Mouse (Mus musculus): ENCODE data around the gene Rpusd4. TPM values are rescaled to one million over a fixed set of nuclear protein-coding genes. Genes with fewer than 3 reads are reported as not detected.

Gene Rpusd4
- polyA plus RNA-seq (2014; fragmentation: Nextera tagmentation; extraction: Ambion mirVana), result 18.2 and 20.2 TPM in 2 replicates

- DNase-seq (ENCODE audit: low spot score) (peak; percentile 89), ATAC-seq (ENCODE audit: low FRiP score) (peak; percentile 96)
- H3K27me3 ChIP-seq (ENCODE audit: control insufficient read depth, insufficient read depth, low read length), result no peaks in the 10 kb centered on the region
These were observed at the start of gene Rpusd4, which contains the start of gene Fam118b for GRCm38 (mm10) chr9:35267146-35267975. Gene Rpusd4 (plus strand): TSS chr9:35267865. Gene Fam118b (minus strand): TSS chr9:35267805.

GRCm38 (mm10) chr9:35217963-35218362, 49.7 kb upstream of the Rpusd4 start:
- Histone ChIP-seq H3K27ac (no peak overlapping the region), H3K27me3 (ENCODE audit: control insufficient read depth, insufficient read depth, low read length) (no peaks in the 10 kb centered on the region), H3K36me3 (replicated peaks; ENCODE audit: control insufficient read depth, insufficient read depth) (peaks cover 92% of the 10 kb centered on the region), H3K4me2 (replicated peaks) (no peak overlapping the region), H3K9me3 (ENCODE audit: control insufficient read depth, low read length) (no peaks in the 10 kb centered on the region), H3K4me1 (replicated peaks; ENCODE audit: control insufficient read depth, insufficient read depth, low read length) (no peaks in the 10 kb centered on the region), H3K4me3 (replicated peaks; ENCODE audit: low read length) (no peak overlapping the region), H3K9ac (no peak overlapping the region)
- DNase-seq (ENCODE audit: low spot score) (no peak), ATAC-seq (ENCODE audit: low FRiP score) (no peak)
- WGBS, result 81% methylated on average over 1 of the region's 1 CpGs

More at GRCm38 (mm10) chr9:35267146-35267975, at the start of gene Rpusd4, which contains the start of gene Fam118b:
- peak within 1 kb of the TSS; percentile 77 for H3K4me3 ChIP-seq (replicated peaks; ENCODE audit: low read length)
- under 1% methylated on average over 57 of the region's 62 CpGs for WGBS
- H3K4me2 ChIP-seq (replicated peaks), result peak within 1 kb of the TSS; percentile 61
- H3K36me3 ChIP-seq (replicated peaks; ENCODE audit: control insufficient read depth, insufficient read depth), result peaks cover 7% of the 10 kb centered on the region
- H3K9ac ChIP-seq, result peak within 1 kb of the TSS; percentile 79
- peak within 1 kb of the TSS; percentile 87 for H3K27ac ChIP-seq
- H3K4me1 ChIP-seq (replicated peaks; ENCODE audit: control insufficient read depth, insufficient read depth, low read length), result peaks cover 19% of the 10 kb centered on the region; the same call in 1 of the 2 replicates
- no peaks in the 10 kb centered on the region for H3K9me3 ChIP-seq (ENCODE audit: control insufficient read depth, low read length)

DNA sequence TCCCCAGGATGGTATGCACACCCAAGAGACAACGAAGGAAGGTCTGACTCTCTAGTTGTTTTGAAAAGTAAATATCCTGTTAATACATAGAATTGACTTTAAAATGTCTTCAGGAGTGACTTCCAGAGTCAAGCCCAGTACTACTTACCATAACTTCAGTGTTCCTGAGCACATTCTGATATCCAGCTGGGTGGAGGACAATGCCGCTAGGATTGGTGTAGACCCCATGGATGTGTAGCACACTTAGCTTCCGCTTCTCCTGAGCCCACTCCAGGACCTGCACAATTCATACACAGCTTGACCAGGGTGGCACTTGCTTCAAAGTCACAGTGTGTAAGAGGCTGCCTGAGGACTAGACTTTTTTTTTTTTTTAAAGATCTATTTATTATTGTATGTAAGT, 44.2 kb upstream of the Rpusd4 start:
- H3K27me3 ChIP-seq (ENCODE audit: control insufficient read depth, insufficient read depth, low read length), result no peaks in the 10 kb centered on the region
- no peaks in the 10 kb centered on the region for H3K9me3 ChIP-seq (ENCODE audit: control insufficient read depth, low read length)
- H3K4me3 ChIP-seq (replicated peaks; ENCODE audit: low read length), result no peak overlapping the region
- no peak overlapping the region for H3K9ac ChIP-seq
- ATAC-seq (ENCODE audit: low FRiP score), result no peak
- H3K4me2 ChIP-seq (replicated peaks), result no peak overlapping the region
- no peaks in the 10 kb centered on the region for H3K4me1 ChIP-seq (replicated peaks; ENCODE audit: control insufficient read depth, insufficient read depth, low read length)
- 93% methylated on average over 3 of the region's 3 CpGs for WGBS
- H3K27ac ChIP-seq, result no peak overlapping the region
- peaks cover 82% of the 10 kb centered on the region for H3K36me3 ChIP-seq (replicated peaks; ENCODE audit: control insufficient read depth, insufficient read depth)
- DNase-seq (ENCODE audit: low spot score), result no peak

DNA sequence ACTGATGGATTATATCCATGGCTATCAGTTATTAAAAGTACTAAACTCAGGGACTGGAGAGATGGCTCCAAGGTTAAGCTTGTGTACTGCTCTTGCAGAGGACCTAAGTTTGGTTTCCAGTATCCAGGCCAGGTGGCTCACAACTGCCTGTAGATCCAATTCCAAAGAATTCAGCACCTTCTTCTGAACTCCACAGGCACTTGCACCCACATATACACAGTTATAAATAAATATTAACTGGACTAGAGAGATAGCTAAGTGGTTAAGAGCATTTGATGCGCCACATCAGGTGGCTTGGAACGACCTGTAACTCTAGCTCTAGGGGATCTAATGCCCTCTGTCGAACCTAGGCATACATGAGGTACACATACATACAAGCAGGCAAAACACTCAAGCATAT, 39.0 kb upstream of the Rpusd4 start:
- 95% methylated on average over 3 of the region's 3 CpGs for WGBS
- ATAC-seq (ENCODE audit: low FRiP score) (no peak), DNase-seq (ENCODE audit: low spot score) (no peak)
- no peaks in the 10 kb centered on the region for H3K27me3 ChIP-seq (ENCODE audit: control insufficient read depth, insufficient read depth, low read length)
- H3K4me2 ChIP-seq (replicated peaks), result no peak overlapping the region
- H3K9me3 ChIP-seq (ENCODE audit: control insufficient read depth, low read length), result no peaks in the 10 kb centered on the region
- H3K36me3 ChIP-seq (replicated peaks; ENCODE audit: control insufficient read depth, insufficient read depth), result peaks cover 55% of the 10 kb centered on the region
- H3K27ac ChIP-seq, result no peak overlapping the region
- H3K9ac ChIP-seq, result no peak overlapping the region
- H3K4me1 ChIP-seq (replicated peaks; ENCODE audit: control insufficient read depth, insufficient read depth, low read length), result no peaks in the 10 kb centered on the region
- no peak overlapping the region for H3K4me3 ChIP-seq (replicated peaks; ENCODE audit: low read length)

GRCm38 (mm10) chr9:35235996-35236395, 31.7 kb upstream of the Rpusd4 start:
- no peak for DNase-seq (ENCODE audit: low spot score)
- 53% methylated on average over 3 of the region's 3 CpGs for WGBS
- no peak overlapping the region for H3K4me2 ChIP-seq (replicated peaks)
- H3K4me1 ChIP-seq (replicated peaks; ENCODE audit: control insufficient read depth, insufficient read depth, low read length), result no peaks in the 10 kb centered on the region
- no peak overlapping the region for H3K27ac ChIP-seq
- no peak overlapping the region for H3K4me3 ChIP-seq (replicated peaks; ENCODE audit: low read length)
- H3K27me3 ChIP-seq (ENCODE audit: control insufficient read depth, insufficient read depth, low read length), result no peaks in the 10 kb centered on the region
- H3K9ac ChIP-seq, result no peak overlapping the region
- H3K36me3 ChIP-seq (replicated peaks; ENCODE audit: control insufficient read depth, insufficient read depth), result peaks cover 42% of the 10 kb centered on the region
- no peak for ATAC-seq (ENCODE audit: low FRiP score)
- no peaks in the 10 kb centered on the region for H3K9me3 ChIP-seq (ENCODE audit: control insufficient read depth, low read length)

GRCm38 (mm10) chr9:35238371-35238770, 29.3 kb upstream of the Rpusd4 start:
- Histone ChIP-seq H3K9me3 (ENCODE audit: control insufficient read depth, low read length) (no peaks in the 10 kb centered on the region), H3K4me2 (replicated peaks) (no peak overlapping the region), H3K27me3 (ENCODE audit: control insufficient read depth, insufficient read depth, low read length) (no peaks in the 10 kb centered on the region), H3K4me3 (replicated peaks; ENCODE audit: low read length) (no peak overlapping the region), H3K9ac (no peak overlapping the region), H3K4me1 (replicated peaks; ENCODE audit: control insufficient read depth, insufficient read depth, low read length) (no peaks in the 10 kb centered on the region), H3K27ac (no peak overlapping the region), H3K36me3 (replicated peaks; ENCODE audit: control insufficient read depth, insufficient read depth) (peaks cover 23% of the 10 kb centered on the region)
- no peak for DNase-seq (ENCODE audit: low spot score)
- 90% methylated on average over 1 of the region's 1 CpGs for WGBS
- ATAC-seq (ENCODE audit: low FRiP score), result no peak

- Histone ChIP-seq H3K9me3 (ENCODE audit: control insufficient read depth, low read length) (no peaks in the 10 kb centered on the region), H3K27me3 (ENCODE audit: control insufficient read depth, insufficient read depth, low read length) (no peaks in the 10 kb centered on the region), H3K27ac (no peak overlapping the region), H3K36me3 (replicated peaks; ENCODE audit: control insufficient read depth, insufficient read depth) (peaks cover 23% of the 10 kb centered on the region), H3K4me1 (replicated peaks; ENCODE audit: control insufficient read depth, insufficient read depth, low read length) (no peaks in the 10 kb centered on the region), H3K9ac (no peak overlapping the region), H3K4me2 (replicated peaks) (no peak overlapping the region), H3K4me3 (replicated peaks; ENCODE audit: low read length) (no peak overlapping the region)
- ATAC-seq (ENCODE audit: low FRiP score) (no peak), DNase-seq (ENCODE audit: low spot score) (no peak)
- 85% methylated on average over 6 of the region's 6 CpGs for WGBS
These were observed 28.6 kb upstream of the Rpusd4 start for GRCm38 (mm10) chr9:35238915-35239571.

DNA sequence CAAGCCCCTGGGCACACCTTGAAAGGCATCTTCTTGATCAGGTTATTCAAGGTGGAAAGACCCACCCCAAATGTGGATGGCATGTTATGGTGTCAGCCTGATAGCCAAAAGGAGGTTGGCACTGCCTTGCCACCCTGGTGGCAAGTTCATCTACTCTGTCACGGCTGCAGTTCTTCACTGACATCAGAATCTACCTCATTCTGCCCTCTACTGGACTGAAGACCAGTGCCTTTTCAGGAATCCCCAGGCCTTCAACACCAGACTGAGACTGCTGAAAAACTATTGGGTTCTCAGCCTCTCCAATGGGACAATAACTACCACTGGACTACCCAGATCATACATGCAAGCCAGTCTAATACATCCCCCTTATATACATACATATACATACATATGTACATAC, 27.9 kb upstream of the Rpusd4 start:
- DNase-seq (ENCODE audit: low spot score) (no peak), ATAC-seq (ENCODE audit: low FRiP score) (no peak)
- H3K9ac ChIP-seq, result no peak overlapping the region
- H3K4me3 ChIP-seq (replicated peaks; ENCODE audit: low read length), result no peak overlapping the region
- H3K27ac ChIP-seq, result no peak overlapping the region
- no peak overlapping the region for H3K4me2 ChIP-seq (replicated peaks)
- peaks cover 17% of the 10 kb centered on the region for H3K36me3 ChIP-seq (replicated peaks; ENCODE audit: control insufficient read depth, insufficient read depth)
- no peaks in the 10 kb centered on the region for H3K27me3 ChIP-seq (ENCODE audit: control insufficient read depth, insufficient read depth, low read length)
- no peaks in the 10 kb centered on the region for H3K4me1 ChIP-seq (replicated peaks; ENCODE audit: control insufficient read depth, insufficient read depth, low read length)
- 64% methylated on average over 1 of the region's 1 CpGs for WGBS
- H3K9me3 ChIP-seq (ENCODE audit: control insufficient read depth, low read length), result no peaks in the 10 kb centered on the region

DNA sequence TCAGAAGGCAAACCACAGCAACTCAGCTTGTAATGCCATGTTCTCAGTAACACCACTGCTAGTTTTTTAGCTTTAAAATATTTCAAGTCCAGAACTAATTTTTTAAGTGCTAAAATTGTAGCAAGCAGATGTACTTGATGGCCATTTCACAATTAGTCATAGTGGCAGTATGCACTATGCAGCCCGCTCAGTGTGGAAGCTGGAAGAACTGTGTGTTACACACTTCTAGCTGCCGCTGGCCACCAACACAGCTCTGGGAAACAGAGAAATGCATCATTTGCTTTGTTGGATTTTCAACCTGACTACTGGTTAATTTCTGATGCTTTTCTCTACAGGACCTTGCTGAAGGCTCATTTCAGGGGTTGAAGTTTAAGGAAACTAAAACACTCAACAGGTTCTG, 20.3 kb upstream of the Rpusd4 start:
- no peak for DNase-seq (ENCODE audit: low spot score)
- no peaks in the 10 kb centered on the region for H3K9me3 ChIP-seq (ENCODE audit: control insufficient read depth, low read length)
- 94% methylated on average over 2 of the region's 2 CpGs for whole genome bisulfite sequencing
- H3K4me2 ChIP-seq (replicated peaks), result no peak overlapping the region
- H3K27ac ChIP-seq, result no peak overlapping the region
- H3K9ac ChIP-seq, result no peak overlapping the region
- no peaks in the 10 kb centered on the region for H3K27me3 ChIP-seq (ENCODE audit: control insufficient read depth, insufficient read depth, low read length)
- 0 out of 2 replicates have a peak, but pooled peaks cover 10% of the 10 kb centered on the region for H3K36me3 ChIP-seq (replicated peaks; ENCODE audit: control insufficient read depth, insufficient read depth)
- no peak for ATAC-seq (ENCODE audit: low FRiP score)
- no peak overlapping the region for H3K4me3 ChIP-seq (replicated peaks; ENCODE audit: low read length)
- H3K4me1 ChIP-seq (replicated peaks; ENCODE audit: control insufficient read depth, insufficient read depth, low read length), result no peaks in the 10 kb centered on the region
